Mouse (Mus musculus) layer of hippocampus, postnatal 25 days (tissue): ENCODE results near the gene P3h2. TPM values are rescaled to one million over a fixed set of nuclear protein-coding genes. Genes with fewer than 3 reads are reported as not detected.
A peak's percentile ranks its signal among the peaks of the same experiment; 100 is the strongest.

ENCODE experiments used
- DNase-seq, 2 experiments: peaks; one replicate each; pipeline ENCODE4 v3.0.0; 2022; ENCODE audit warnings: mixed read lengths in 2 of 2, low spot score in 1 of 2; ENCODE audit errors: extremely low spot score in 1 of 2
- total RNA-seq, 2 experiments: library from RNA; stranded (reverse); gene quantifications; 2 replicates each; pipeline ENCODE4 v1.2.3; 2021

The P3h2 gene
- total RNA-seq, 2 experiments from 2014 or later = 2.8 to 3.8 TPM

GRCm38 (mm10) chr16:25994605-25995004 is 111.0 kb downstream of the P3h2 start:
- DNase-seq = no peak

GRCm38 (mm10) chr16:25987221-25987620 is 118.4 kb downstream of the P3h2 start:
- no peak for DNase-seq

GRCm38 (mm10) chr16:25983635-25984034 is 121.9 kb downstream of the P3h2 start:
- peak in 1 of 2 experiments; percentile 50 for DNase-seq

GRCm38 (mm10) chr16:25979037-25979436 is 126.5 kb downstream of the P3h2 start:
- DNase-seq = no peak

GRCm38 (mm10) chr16:25977210-25977609 is 128.4 kb downstream of the P3h2 start:
- no peak for DNase-seq

- DNase-seq = no peak
Measured at GRCm38 (mm10) chr16:25971285-25971684, 134.3 kb downstream of the P3h2 start.

- no peak for DNase-seq
Measured at GRCm38 (mm10) chr16:25970720-25971119, 134.9 kb downstream of the P3h2 start.

- DNase-seq = no peak
Measured at GRCm38 (mm10) chr16:25970193-25970592, 135.4 kb downstream of the P3h2 start.

GRCm38 (mm10) chr16:25967297-25967696 is 138.3 kb downstream of the P3h2 start:
- DNase-seq = peak; percentile 45 to 88

GRCm38 (mm10) chr16:25963856-25964255 is 141.7 kb downstream of the P3h2 start:
- DNase-seq = peak in 1 of 2 experiments; percentile 72

- DNase-seq = peak; percentile 37 to 63
Measured at GRCm38 (mm10) chr16:25960345-25960744, 145.2 kb downstream of the P3h2 start.

GRCm38 (mm10) chr16:25959929-25960328 is 145.7 kb downstream of the P3h2 start:
- no peak for DNase-seq

- DNase-seq = no peak
Measured at GRCm38 (mm10) chr16:25958650-25959238, 146.8 kb downstream of the P3h2 start.

- DNase-seq = no peak
Measured at GRCm38 (mm10) chr16:25958213-25958612, 147.4 kb downstream of the P3h2 start.

- DNase-seq = no peak
Measured at GRCm38 (mm10) chr16:25956831-25957230, 148.8 kb downstream of the P3h2 start.

- DNase-seq = no peak
Measured at GRCm38 (mm10) chr16:25954614-25955013, 151.0 kb downstream of the P3h2 start.

- DNase-seq = no peak
Measured at GRCm38 (mm10) chr16:25953359-25953758, 152.2 kb downstream of the P3h2 start.

- DNase-seq = peak in 1 of 2 experiments; percentile 28
Measured at GRCm38 (mm10) chr16:25952005-25952404, 153.6 kb downstream of the P3h2 start.

GRCm38 (mm10) chr16:25948067-25948466 is 157.5 kb downstream of the P3h2 start:
- no peak for DNase-seq

GRCm38 (mm10) chr16:25945151-25945955 is 160.2 kb downstream of the P3h2 start:
- no peak for DNase-seq

- DNase-seq = no peak
Measured at GRCm38 (mm10) chr16:25942261-25942660, 163.3 kb downstream of the P3h2 start.

GRCm38 (mm10) chr16:25934181-25934580 is 171.4 kb downstream of the P3h2 start:
- no peak for DNase-seq
